Mouse (Mus musculus) right cerebral cortex, postnatal 14 days (tissue): ENCODE measurements at regions not wholly inside any gene's neighbourhood (a gene's known extent, or its start where the extent isn't known, plus 50 kb on each side); places are given as distances from the start of the nearest gene placed in this dataset.

Experiments used
- DNase-seq: peaks from one replicate; pipeline ENCODE4 v3.0.0; 2022

DNA sequence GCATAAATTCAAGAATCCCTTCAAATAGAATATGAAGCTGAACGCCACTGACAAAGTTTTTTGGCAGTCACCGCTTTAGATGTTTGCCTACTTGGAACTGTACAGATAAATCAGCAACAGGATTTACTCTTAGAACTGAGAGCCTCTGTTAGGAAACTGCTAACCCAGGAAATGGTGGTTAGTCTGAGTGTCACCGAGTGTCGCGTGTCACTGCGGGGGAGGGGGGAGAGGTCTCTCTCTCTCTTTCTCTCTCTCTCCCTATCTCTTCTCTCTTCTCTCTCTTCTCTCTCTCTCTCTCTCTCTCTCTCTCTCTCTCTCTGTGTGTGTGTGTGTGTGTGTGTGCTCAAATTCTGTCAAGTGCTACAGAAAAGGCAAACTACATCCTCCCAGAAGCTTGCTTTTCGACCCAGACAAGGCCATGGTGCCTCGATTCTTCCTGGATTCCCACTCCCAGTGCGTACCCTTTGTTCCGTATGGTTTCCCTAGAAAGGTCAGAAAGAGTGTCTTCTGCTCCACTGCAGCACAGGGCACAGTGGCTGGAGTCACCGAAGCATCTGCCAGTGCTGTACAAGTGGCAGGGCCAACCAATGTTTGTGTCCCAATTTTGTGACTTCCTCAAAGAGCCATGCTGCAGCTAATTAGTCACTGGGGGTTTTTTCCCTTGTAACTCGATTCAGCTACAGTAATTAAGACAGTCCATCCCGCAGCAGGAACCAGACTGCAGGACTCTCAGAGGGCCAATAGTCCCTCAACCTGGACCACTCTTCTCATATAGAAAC lies 87.0 kb downstream of the Cog6 start:
- DNase-seq: no peak

GRCm38 (mm10) chr3:52927361-52927841 lies 89.6 kb downstream of the Cog6 start:
- DNase-seq: no peak

GRCm38 (mm10) chr3:52926549-52926948 lies 90.5 kb downstream of the Cog6 start:
- DNase-seq: no peak

DNA sequence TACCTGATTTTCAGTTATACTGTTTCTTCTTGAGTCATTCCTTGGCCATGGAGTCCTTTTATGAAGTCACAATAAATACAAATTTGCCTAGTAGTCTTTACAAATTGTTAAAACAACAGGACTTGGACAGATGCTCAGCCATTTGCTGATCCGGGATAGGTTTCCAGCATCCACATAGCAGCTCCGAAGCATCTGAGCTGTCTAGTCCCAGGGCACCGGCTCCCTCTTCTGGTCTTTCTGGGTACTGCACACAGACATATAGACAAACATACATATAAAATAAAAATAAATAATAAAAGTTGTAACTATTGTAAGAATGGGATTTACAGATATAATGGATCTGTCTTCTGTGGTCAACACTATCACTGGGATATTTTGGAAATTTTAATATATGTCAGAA lies 91.8 kb downstream of the Cog6 start:
- peak; percentile 15 for DNase-seq

DNA sequence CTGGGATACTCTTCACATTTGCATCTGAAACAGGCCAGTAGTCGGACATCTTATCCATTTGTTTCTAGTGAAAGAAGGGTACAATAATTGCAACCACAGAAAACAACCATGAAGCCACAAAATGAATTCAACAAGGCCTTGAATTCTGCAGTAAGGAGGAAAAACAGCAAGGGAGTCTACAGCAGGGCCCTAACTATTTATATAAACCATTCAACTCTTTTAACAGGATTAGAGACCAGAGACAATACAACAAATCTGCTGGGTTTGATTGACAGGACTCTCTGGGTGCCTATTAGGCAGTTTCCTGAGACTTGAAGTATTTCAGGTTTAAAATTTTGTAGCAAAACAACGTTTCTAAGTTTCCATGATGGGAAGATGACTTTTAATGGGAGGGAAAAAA lies 92.4 kb downstream of the Cog6 start:
- DNase-seq: no peak

GRCm38 (mm10) chr3:52923824-52924559 lies 93.0 kb downstream of the Cog6 start:
- no peak for DNase-seq

- no peak for DNase-seq
Measured at GRCm38 (mm10) chr3:52922411-52922810, 94.6 kb downstream of the Cog6 start.

DNA sequence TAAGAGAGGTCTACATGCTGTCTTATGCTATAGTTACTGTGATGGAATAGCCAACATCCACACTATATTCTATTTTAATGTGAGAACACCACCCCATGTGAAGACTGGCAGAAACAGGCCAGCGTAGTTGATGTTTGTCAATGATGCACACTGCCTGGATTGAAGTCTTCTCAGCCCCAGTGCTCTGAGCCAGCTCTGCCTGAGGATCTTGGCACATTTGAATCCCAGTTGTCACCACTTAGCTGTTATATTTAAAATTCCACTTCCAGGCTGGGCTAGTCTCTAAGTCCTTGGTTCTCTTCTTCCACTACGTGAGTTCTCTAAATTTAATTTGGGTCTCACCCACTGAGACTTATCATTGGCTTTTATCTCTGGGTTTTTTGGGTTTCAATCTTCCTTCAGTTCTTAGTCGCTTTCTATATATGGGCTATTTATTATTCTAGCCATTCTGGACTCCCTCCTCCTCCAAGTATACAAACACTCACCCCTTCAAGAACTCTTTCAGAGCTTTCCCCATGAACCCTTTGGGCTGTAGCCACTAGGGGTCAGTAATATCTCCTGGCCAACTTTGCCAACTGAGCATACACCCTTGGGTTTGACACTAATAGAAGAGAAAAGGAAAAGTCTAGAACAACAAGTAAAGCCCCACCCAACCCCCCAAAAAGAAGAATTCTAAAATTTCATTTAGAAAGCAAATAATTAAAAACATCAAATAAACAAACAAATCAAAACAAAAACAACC lies 110.0 kb downstream of the Cog6 start:
- DNase-seq: no peak

DNA sequence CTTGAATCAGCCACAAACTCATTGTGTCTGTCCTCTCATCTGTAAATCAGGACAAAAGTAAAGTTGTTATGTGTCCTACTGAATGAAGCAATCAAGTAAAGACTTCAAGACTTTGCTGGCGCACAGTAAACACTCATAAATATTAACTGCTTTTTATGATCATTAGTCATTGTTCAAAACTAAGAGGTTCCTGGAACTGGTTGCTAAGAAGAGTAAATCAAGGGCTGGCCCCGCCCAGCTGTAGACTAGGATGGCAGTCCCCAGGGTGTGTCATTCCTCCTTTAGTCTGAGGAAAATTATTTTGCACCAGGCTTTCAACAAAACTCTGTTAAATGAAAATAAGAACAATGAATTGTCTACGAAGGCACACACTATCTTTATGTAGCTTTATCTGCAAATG lies 113.0 kb downstream of the Cog6 start:
- no peak for DNase-seq

GRCm38 (mm10) chr3:52897665-52898064 lies 119.4 kb downstream of the Cog6 start:
- DNase-seq: no peak

DNA sequence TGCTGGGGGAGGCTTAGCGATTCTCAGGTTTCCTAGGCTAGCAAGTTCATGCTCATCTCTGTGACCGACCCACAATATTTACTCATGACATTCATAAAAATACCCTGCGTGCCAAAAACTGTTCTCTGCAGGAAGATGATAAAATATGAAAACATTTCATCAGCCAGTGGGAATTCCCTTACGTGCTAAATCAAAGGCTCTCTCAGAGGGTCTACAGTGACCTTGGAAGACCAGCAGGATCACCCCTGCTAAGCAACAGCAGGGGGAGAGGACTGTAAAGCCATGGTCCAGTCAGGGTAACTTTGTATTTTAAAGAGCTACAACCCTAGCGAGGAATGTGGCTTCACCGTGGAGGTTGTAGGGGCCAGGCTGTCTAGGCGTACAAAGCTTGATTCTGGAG lies 120.6 kb downstream of the Cog6 start:
- DNase-seq: no peak

DNA sequence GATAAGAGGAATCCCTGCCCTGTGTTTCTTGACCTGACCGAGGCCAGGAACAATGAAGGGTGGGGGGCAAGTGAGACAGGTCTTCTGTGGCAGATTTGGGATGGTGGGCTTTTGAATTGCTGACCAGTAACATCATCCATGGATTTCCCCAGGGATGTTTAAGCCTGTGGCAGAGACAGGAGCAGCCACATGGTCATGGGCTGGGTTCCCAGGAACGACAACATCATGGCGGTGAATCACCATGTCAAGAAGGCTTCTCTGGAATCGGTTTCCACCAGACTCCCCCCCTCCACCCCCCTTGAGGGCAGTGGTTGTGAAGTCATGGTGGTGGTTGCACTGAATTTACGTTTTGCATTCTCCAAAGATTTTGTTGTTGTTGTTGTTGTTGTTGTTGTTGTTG lies 121.3 kb downstream of the Cog6 start:
- DNase-seq: no peak

DNA sequence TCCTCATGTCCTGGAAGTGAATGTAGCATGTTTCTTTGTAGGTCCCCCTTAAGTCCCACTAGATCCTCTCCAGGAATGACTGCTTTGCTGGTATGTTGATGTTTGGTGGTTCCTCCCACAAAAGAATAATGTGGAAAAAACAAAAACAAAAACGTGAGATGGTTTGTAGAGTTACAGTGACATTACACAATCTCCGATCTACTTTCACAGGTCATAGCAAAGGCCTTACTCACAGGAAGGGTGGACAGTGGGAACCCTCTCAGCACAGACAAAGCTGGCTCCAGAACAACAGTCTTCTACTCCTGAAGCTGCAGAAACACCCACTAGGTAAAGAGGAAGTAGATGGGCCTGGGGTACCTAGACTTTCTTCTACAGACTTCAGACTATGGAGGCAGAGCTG lies 122.2 kb downstream of the Cog6 start:
- DNase-seq: no peak

DNA sequence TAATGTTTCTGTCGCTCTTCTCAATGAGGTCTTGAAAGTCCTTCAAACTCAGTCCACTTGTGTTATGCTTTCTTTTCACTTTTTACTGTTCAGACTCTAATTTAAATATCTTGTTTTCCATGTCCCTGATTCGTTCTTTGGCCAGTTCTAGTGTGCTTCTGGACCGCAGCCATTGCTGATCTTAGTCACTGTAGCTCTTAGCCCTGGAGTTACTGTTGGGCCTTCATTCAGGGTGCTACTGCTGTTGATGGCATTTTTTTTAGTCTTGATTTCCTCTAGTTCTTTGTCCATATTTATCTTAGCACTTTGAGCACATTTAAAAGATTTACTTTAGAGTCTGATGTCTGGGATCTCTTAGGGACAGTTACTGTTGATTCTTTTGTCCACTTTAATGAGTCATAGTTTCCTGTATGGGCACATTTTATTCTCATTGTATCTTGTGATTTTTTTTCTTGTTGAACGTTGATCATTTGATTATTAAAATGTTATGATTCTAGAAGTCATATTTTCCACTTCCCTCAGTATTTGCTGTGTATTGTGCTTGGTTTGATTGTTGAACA lies 127.8 kb downstream of the Cog6 start:
- DNase-seq: no peak

GRCm38 (mm10) chr3:52881981-52882380 lies 135.1 kb downstream of the Cog6 start:
- DNase-seq: no peak

DNA sequence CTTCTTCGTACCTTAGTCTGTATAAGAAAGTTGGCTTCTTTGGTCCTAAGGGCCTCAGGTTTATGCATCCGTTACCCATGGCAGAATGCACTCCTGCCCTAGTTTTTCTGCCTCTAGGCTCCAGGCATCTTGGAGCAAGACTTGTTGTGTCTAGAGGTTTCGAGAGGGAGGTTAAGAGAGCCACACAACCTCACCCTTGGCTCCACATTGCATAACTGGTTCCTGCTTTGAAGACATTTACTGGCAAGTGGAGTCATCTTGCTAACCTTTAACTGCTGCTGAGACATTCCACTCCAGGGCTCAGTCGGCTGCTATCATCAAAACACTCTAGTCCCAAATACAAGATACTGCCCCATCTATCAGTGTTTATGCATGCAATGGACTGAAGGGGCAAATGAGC lies 135.9 kb downstream of the Cog6 start:
- DNase-seq: no peak

- DNase-seq: no peak
Measured at GRCm38 (mm10) chr3:52879700-52880099, 137.3 kb downstream of the Cog6 start.

GRCm38 (mm10) chr3:52878334-52878733 lies 138.7 kb downstream of the Cog6 start:
- no peak for DNase-seq

GRCm38 (mm10) chr3:52872260-52872659 lies 144.8 kb downstream of the Cog6 start:
- DNase-seq: no peak

- DNase-seq: no peak
Measured at GRCm38 (mm10) chr3:52863146-52863849, 153.7 kb downstream of the Cog6 start.

GRCm38 (mm10) chr3:52862026-52862425 lies 155.0 kb downstream of the Cog6 start:
- DNase-seq: no peak

DNA sequence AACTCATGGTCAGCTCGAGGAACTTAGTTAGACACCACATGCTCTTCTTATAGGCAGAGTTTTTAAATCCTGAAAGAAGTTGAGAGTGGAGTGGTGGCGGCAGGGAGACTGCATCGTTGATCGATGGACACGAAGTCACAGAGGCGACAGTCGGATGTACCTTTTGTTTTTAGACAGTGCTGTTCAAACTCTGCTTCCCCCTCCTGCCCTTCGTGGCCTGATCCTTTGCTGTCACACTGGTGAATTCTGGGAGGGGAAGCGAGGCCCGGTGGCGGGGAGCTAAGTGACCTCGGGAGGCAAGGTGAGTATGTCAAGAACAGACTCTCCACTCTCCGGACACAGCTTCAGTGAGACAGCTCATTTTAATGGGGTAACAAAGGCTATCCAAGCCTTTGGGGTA lies 155.5 kb downstream of the Cog6 start:
- no peak for DNase-seq

DNA sequence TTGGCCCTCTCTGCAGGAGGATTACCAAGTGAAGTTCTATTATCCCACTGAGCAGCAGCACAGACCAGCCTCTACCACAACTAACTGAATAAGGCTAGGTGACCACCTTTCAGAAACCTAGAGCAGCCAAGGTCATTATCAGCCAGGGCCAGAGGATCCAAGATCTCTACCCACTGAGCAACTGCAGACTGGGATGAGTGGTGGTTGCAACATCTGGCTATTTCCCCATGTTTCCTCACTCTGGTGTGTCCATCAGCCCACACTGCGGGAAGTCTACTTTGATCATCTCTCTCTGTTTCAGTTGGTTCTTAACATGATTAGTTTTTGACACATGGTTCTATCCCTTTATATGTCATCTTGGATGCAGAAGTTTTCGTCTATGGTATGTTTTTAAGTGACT lies 157.2 kb downstream of the Cog6 start:
- DNase-seq: no peak
